Mouse (Mus musculus) liver, embryonic 14.5 days (tissue): ENCODE measurements around the gene Prss48.

ENCODE experiments used
- CTCF ChIP-seq: IDR thresholded peaks from 2 replicates; pipeline ENCODE4 v1.5.1; 2016; ENCODE audit warnings: antibody characterized with exemption, low read depth, control low read depth
- EP300 ChIP-seq: IDR thresholded peaks from 2 replicates; pipeline ENCODE4 v1.6.1; 2016; ENCODE audit warnings: antibody characterized with exemption, low read depth

GRCm38 (mm10) chr3:85987225-85987624, 15.1 kb downstream of the Prss48 start:
- TF ChIP-seq CTCF (no peak), EP300 (no peak)
